Mouse (Mus musculus) cerebellum, postnatal 25 days (tissue): Measurements from ENCODE around the gene Cdh1.
"Not testable (repeated sequence)": the region's sequence is repeated elsewhere in the genome, so short reads cannot be mapped to it uniquely, and the experiment has no call there.

Source experiments
- DNase-seq, 2 experiments: peaks; one replicate each; pipeline ENCODE4 v3.0.0; 2021; ENCODE audit warnings: mixed read lengths in 2 of 2

Gene Cdh1

GRCm38 (mm10) chr8:106603131-106603819, at the start of gene Cdh1:
Gene Cdh1, plus strand, starts transcription at chr8:106603351.
- peak; percentile 39 to 67 for DNase-seq

GRCm38 (mm10) chr8:106554011-106554410, 49.1 kb upstream of the Cdh1 start:
- DNase-seq: no peak

DNA sequence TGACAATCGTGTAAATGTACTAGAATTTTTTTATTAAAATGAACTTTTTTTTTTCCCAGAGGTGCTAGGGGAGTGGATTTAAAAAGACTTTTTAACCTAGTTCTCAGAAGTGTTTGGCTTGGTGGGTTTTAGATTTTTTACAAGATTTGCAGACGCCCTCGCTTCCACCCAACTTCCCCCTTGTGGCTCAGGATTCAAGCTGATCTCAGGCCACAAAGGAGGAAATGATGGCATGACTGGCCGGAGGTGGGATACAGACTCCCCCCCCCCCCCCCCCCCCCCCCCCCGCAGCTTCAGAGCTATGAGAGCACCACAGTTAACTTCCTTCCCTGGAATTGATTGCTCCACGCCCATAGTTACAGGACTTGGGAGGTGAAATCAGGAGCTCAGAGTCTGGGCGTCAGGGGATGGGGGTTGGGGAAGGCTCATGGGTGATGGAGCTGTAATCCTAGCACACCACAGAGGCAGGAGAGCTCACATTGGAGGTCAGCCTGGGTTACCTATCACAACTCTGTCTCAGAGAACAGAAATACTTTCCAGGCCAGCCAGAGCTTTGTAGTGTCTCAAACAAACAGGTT, 47.0 kb upstream of the Cdh1 start:
- no peak for DNase-seq

- no peak for DNase-seq
These were observed 43.3 kb upstream of the Cdh1 start for GRCm38 (mm10) chr8:106559844-106560243.

GRCm38 (mm10) chr8:106561097-106561865, 41.9 kb upstream of the Cdh1 start:
- DNase-seq: peak in 1 of 2 experiments; percentile 37

DNA sequence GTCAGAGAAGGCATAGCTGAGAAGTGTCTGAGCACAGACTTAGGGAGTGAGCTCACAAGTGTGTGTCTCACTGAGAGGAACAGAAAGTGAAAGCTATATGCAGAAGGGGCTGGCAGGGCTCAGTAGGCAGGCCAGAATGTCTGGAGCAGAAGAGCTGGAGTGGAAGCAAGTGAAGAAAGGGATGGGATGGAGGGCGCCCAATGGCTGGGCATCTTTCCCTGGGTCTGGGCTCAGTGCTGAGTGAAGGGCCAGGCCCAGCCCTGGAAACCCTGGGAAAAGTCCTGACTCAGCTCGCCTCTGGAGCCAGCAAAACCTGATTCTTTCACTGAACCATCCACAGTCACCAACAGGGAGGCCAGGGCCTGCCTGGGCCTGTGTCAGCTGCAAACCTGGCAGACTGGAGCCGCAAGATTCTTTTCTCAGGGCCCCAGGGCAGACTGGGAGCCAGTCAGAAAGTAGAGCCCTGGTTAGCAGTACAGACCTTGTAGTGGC, 39.4 kb upstream of the Cdh1 start:
- DNase-seq: no peak

DNA sequence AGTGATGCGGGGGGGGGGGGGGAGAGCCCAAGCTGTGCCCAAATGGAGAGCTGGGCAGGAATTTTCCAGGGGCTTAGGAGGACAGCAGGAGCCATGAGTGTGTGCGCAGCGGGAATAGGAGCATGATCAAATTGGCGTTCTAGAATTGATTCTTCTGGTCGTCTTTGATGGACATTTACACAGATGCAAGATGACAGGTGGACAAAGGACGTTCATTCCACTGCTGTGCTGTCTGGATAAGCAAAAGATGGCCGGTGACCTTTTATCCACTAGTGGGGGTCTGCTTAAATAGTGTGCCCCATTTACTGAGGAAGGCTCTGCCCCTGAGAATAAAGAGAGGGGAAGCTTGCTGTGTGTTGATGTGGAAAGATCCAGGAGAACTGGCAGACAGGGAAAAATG, 34.1 kb upstream of the Cdh1 start:
- no peak for DNase-seq

DNA sequence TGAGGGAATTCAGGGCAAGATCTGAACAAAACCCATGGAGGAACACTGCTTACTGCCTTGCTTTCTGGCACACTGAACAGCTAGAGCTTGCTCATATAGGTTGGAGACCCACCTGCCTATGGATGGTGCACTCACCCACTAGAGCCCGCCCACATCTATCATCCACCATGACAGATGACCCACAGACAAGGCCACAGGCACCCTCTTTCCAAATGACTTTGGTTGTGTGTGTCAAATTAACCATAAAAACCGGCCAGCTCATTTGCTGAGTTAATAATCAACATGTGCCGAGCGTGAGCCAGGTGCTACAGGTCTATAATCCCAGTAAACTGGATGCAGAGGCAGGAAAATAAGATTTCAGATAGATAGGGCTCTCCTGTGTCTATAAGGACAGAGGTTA, 32.8 kb upstream of the Cdh1 start:
- no peak for DNase-seq

DNA sequence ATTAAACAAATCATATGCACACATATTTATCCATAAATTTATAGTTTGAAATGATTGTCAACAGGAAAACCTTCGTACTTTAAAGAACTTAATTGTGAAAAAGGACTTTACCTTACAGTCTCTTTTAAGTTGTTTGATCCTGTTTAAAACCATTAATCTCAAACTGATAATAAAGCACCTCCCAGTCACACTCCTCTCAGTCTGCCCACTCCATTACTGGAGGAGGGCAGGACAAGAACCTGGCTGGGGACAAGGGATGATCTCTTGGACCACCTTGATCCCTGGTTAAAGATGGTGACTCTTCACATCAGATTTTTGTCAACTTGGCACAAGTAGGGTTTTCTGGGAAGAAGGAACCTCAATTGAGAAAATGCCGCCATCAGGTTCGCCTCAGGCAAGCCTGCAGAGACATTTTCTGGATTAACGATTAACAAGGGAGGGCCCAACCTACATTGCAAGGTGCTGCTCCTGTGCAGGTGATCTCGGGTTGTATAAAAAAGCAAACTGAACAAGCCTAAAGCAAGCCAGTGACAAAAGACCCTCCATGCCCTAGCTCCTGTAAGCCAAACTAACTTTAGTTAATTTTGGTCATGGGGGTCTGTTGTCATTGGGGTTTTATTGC, 31.5 kb upstream of the Cdh1 start:
- no peak for DNase-seq

- not testable (repeated sequence) for DNase-seq
These were observed 31.0 kb upstream of the Cdh1 start for GRCm38 (mm10) chr8:106572175-106572574.

DNA sequence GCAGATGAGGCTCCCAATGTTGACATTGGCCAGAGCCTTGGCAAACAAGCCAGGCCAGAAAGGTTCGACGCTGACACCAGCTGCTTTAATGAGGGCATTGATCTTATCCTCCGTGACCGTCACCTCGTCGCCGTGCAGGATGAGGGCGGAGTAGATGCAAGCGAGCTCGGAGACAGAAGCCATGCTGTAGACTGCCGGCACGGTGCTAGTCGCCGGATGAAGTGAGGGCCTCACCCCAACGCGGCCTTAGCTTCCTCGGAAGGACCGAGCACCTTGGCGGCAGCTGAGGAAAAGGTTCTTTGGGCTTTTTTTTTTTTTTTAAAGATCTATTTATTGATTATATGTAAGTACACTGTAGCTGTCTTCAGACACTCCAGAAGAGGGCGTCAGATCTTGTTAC, 30.0 kb upstream of the Cdh1 start, which contains the start of gene Gm10073:
Gene Gm10073 (minus strand): TSS at position 294 of the 400 bp plus-strand sequence.
- not testable (repeated sequence) for DNase-seq

DNA sequence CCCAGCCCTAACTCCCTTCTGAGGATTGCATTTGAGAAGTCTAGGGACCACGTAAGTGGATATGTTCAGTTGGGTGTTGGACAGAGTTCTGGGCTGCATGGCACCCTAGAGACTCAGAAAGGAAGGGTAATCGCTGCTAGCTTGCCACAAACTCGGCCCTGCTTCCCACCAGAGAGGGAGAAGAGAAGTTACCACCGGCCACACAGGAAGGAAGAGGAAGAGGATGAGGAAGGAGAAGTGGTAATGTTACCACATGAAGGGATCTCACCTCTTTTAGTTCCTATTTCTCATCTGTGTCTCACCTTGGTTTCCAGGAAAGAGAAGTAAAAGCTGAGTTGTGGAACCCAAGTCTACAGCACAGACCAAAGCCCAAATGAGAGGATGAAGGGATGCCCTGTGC, 28.9 kb upstream of the Cdh1 start:
- no peak for DNase-seq

GRCm38 (mm10) chr8:106576849-106577555, 26.1 kb upstream of the Cdh1 start:
- DNase-seq: no peak

GRCm38 (mm10) chr8:106579510-106579909, 23.6 kb upstream of the Cdh1 start:
- no peak for DNase-seq

DNA sequence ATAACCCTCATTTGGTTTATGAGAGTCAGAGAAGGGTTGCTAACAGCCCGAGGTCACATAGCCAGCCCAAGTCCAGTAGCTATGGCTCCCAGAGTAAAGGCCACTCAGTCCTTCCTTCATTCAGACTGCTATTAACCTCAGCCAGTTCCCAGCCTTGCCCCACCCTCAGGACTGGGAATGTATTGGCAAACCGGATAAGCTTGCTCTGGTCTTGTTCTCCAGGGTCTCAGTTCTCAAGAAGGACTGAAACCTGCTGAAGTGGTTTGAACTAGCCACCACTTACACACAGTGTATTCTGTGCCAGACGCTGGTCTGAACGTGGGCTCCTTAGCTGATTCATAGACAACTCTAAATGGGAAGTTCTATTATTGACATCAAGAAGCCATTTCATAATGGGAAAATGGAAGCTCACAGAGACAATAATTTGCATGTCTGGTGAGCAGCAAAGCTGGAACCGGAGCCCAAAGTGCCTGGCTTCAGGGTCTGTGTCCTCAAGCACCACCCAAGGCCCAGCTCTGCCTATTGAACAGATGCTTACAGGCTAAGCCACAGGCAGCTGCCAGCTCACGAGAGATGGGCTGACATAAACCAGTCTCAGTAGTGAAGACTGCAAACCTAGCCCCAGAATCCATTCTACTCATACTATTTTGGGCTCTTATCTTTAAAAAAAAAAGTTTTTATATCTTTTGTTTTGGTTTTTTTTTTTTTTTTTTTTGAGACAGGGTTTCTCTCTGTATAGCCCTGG, 21.6 kb upstream of the Cdh1 start:
- DNase-seq: no peak

DNA sequence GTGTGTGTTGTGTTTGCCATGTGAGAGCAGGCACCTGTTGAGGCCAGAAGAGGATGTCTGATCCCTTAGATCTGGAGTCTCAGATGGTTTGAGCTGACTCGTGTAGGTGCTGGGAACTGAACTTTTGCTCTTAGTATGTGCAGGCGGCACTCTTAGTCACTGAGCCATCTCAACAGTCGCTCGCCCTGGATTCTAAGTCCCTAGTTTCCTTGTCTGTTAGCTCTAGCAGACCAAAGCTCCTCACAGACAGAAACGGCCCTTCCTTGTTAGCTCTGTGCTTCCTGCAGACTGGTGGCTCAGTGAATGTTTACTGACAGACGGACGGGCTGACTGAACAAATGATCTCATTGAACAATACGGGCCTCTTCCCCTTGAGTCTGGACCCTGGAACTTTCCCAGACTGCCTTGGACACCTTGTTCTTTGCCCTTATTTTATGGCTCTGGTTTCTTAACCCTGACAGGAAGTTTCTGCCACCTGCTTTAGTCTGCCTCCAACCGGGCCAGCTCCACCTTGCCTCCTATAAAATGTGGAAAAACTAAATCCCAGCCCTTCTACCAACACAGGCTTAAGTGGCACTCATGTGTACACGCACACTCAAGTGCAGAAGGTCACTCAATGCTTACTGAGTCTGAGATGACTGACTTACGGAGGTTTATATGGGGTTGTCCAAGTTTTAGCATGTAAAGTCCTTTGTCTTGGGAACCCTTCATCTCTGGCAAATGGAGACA, 18.0 kb upstream of the Cdh1 start:
- no peak for DNase-seq

DNA sequence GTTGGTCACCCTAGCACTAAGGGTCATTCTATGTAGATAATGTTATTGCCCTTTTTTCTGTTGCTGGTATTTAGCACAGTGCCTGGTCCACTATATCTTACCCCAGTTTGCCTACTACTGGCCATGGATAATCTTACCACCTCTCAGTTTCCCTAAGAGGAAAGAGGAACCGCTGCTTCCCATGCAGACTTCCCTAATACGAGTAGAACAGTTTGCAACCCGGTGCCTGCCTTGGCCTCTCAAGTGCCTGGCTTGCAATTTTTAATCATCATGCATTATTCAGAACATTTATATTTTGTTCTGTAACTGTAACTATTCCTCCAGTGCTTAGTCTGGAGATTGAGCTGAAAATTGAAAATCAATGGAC, 17.5 kb upstream of the Cdh1 start:
- no peak for DNase-seq

DNA sequence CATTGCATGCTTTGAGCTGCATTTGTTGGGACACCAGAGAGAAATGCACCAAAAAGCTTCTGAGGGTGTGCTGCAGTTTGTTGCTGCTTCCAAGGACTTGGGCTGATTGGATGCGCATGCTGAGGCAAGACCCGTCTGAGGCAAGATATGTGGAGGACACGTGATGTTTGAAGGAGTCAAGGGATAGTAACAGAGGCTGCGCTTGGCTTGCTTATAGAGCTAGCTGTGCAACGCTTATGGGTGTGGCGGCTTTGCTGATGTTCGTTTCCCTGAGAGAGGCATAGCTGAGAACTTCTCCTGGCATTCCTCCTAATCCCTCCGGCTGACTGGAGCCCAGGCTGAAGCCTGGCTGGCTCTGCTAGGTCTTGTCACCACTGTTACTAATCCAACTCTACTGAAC, 16.3 kb upstream of the Cdh1 start:
- no peak for DNase-seq

- DNase-seq: no peak
These were observed 14.4 kb upstream of the Cdh1 start for GRCm38 (mm10) chr8:106588443-106589431.

DNA sequence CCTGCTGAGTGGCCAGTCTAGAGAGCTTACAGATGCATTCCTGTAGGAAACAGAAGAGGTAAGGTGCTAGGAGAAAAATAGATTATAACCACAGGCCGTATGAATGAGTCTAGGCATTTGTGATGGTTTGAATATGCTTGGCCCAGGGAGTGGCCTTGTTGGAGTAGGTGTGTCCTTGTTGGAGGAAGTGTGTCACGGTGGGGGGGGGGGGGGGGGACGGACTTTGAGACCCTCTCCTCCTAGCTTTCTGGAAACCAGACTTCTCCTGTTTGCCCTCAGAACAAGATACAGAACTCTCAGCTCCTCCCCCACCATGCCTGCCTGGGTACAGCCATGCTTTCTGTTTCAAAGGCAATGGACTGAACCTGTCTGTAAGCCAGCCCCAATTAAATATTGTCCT, 10.7 kb upstream of the Cdh1 start:
- no peak for DNase-seq
